Mouse (Mus musculus) midbrain, embryonic 16.5 days (tissue): Measurements from ENCODE around the gene Lmtk2. TPM values are rescaled to one million over a fixed set of nuclear protein-coding genes. Genes with fewer than 3 reads are reported as not detected.

ENCODE experiments used
- ATAC-seq: fragments of 200-750 bp; cut with Nextera tagmentation; 2 replicates; pipeline ENCODE4 v1.8.0; 2017; ENCODE audit warnings: moderate TSS enrichment
- H3K27ac ChIP-seq: fragments of 300-500 bp; sonication (generic); 2 replicates; pipeline ENCODE4 v1.5.1; 2014; ENCODE audit warnings: mild to moderate bottlenecking, low read length, mixed read lengths
- H3K27me3 ChIP-seq: fragments of 300-500 bp; sonication (generic); 2 replicates; pipeline ENCODE4 v1.6.1; 2014; ENCODE audit warnings: low read depth, low read length, mixed read lengths; ENCODE audit not compliant: control insufficient read depth, insufficient read depth
- H3K36me3 ChIP-seq: fragments of 300-500 bp; sonication (generic); 2 replicates; pipeline ENCODE4 v1.6.1; 2014; ENCODE audit warnings: mild to moderate bottlenecking, low read length, moderate library complexity, mixed read lengths; ENCODE audit not compliant: control insufficient read depth, insufficient read depth
- H3K4me1 ChIP-seq: fragments of 300-500 bp; sonication (generic); 2 replicates; pipeline ENCODE4 v1.6.1; 2014; ENCODE audit warnings: mild to moderate bottlenecking, low read length, mixed read lengths; ENCODE audit not compliant: control insufficient read depth, insufficient read depth
- H3K4me2 ChIP-seq: fragments of 300-500 bp; sonication (generic); 2 replicates; pipeline ENCODE4 v1.6.1; 2014; ENCODE audit warnings: mild to moderate bottlenecking, low read length, mixed read lengths
- H3K4me3 ChIP-seq: fragments of 300-500 bp; sonication (generic); 2 replicates; pipeline ENCODE4 v1.5.1; 2014; ENCODE audit warnings: low read depth, mild to moderate bottlenecking, low read length, moderate library complexity, mixed read lengths
- H3K9ac ChIP-seq: fragments of 300-500 bp; sonication (generic); 2 replicates; pipeline ENCODE4 v1.6.1; 2014; ENCODE audit warnings: low read depth, low read length, mixed read lengths
- H3K9me3 ChIP-seq: fragments of 300-500 bp; sonication (generic); replicated peaks from 2 replicates; pipeline ENCODE4 v1.6.1; 2014; ENCODE audit warnings: mild to moderate bottlenecking, low read length, mixed read lengths; ENCODE audit not compliant: control insufficient read depth, poor library complexity, severe bottlenecking
- WGBS: fragments of 180-500 bp; shearing (Covaris S2); extraction: QIAGEN DNeasy Blood & Tissue Kit; methylation state at CpG from one replicate; pipeline ENCODE4 v1.1.7; 2014; 5-methylcytosine and 5-hydroxymethylcytosine counted together
- polyA plus RNA-seq: library from polyadenylated mRNA; unstranded; fragments of >200 nt; fragmentation: Nextera tagmentation; extraction: Ambion mirVana; gene quantifications from 2 replicates; pipeline ENCODE4 v1.2.1, GENCODE M21; 2015

The Lmtk2 gene
- polyA plus RNA-seq, 1 experiment from 2014 or later = 9.0 TPM

DNA sequence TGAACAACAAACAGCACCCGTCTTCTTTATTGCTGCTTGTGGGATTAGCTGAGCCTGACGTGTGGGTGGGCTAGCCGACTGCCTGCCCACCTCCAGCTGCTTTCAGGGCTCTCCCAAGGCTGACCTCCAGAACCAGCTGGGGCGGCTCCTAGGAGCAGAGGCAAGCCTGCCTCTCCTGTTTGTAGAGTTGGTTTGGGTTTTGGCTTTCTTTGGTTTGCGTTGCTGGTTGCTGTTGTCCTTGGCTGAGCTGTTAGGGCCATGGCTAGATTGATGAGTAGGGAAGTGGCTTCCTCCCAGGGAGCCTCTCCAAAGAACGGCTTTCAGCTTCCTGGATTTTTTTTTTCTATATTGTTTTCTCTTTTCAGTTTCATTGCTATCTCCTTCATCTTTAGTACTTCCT, 78.0 kb downstream of the Lmtk2 start:
- WGBS = 57% methylated on average over 6 of the region's 6 CpGs
- no peaks in the 10 kb centered on the region for H3K4me1 ChIP-seq
- H3K4me3 ChIP-seq = no peak overlapping the region
- H3K9ac ChIP-seq = no peak overlapping the region
- peaks cover 28% of the 10 kb centered on the region for H3K36me3 ChIP-seq
- no peaks in the 10 kb centered on the region for H3K27me3 ChIP-seq
- no peak for ATAC-seq
- no peak overlapping the region for H3K4me2 ChIP-seq
- H3K27ac ChIP-seq = no peak overlapping the region
- H3K9me3 ChIP-seq = no peaks in the 10 kb centered on the region

GRCm38 (mm10) chr5:144181249-144181648, 81.0 kb downstream of the Lmtk2 start:
- no peak overlapping the region for H3K27ac ChIP-seq
- H3K4me3 ChIP-seq = no peak overlapping the region
- WGBS = 95% methylated on average over 7 of the region's 7 CpGs
- H3K27me3 ChIP-seq = no peaks in the 10 kb centered on the region
- H3K9me3 ChIP-seq = no peaks in the 10 kb centered on the region
- H3K9ac ChIP-seq = no peak overlapping the region
- ATAC-seq = no peak
- no peak overlapping the region for H3K4me2 ChIP-seq
- H3K36me3 ChIP-seq = peaks cover 16% of the 10 kb centered on the region
- H3K4me1 ChIP-seq = no peaks in the 10 kb centered on the region

DNA sequence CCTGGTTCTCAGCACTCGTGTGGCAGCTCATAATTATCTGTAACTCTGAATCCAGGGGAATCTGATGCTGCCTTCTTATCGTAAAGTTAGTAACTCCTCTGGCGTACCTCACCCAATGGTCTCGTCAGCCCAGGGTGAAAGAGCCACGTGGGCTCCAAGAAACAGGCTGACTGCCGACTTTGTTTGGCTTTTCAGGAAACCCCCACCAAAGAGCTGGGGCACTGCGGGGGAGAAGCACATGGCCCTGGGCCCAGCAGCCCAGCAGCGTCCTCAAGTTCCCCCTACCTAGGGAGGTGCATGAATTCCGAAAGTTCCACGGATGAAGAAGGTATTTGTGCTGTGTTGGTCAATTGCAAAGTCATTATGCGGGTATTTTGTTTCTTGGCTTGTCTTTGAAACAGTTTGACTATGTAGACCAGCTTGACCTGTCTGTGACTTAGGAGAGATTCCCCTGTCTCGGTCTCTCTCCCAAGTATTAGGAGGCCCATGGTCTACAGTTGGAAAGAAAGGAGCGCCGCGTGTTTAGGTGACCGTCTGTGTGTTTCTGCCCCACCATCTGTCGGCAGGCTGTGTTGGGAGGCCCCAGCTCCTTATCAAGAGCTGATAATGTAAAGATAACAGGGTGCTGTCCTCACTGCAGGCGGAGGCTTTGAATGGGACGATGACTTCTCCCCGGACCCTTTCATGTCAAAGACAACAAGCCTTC, 82.5 kb downstream of the Lmtk2 start:
- Histone ChIP-seq H3K36me3 (peaks cover 13% of the 10 kb centered on the region), H3K4me2 (no peak overlapping the region), H3K4me1 (no peaks in the 10 kb centered on the region), H3K4me3 (no peak overlapping the region), H3K9ac (no peak overlapping the region), H3K9me3 (no peaks in the 10 kb centered on the region), H3K27ac (no peak overlapping the region), H3K27me3 (no peaks in the 10 kb centered on the region)
- WGBS = 88% methylated on average over 20 of the region's 20 CpGs
- no peak for ATAC-seq

DNA sequence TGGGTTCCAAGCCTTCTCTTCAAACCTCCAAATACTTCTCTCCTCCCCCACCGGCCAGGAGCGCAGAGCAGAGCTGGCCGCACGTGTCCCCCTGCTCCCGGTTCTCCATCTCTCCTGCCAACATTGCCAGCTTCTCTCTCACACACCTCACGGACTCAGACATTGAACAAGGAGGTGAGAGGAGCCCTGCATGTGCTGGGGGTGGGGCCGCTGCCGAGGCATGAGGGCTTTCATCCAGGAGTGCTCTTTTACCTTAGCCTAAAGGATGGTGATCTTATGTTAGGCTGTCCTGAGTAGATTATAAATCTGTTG, 83.0 kb downstream of the Lmtk2 start:
- no peak for ATAC-seq

DNA sequence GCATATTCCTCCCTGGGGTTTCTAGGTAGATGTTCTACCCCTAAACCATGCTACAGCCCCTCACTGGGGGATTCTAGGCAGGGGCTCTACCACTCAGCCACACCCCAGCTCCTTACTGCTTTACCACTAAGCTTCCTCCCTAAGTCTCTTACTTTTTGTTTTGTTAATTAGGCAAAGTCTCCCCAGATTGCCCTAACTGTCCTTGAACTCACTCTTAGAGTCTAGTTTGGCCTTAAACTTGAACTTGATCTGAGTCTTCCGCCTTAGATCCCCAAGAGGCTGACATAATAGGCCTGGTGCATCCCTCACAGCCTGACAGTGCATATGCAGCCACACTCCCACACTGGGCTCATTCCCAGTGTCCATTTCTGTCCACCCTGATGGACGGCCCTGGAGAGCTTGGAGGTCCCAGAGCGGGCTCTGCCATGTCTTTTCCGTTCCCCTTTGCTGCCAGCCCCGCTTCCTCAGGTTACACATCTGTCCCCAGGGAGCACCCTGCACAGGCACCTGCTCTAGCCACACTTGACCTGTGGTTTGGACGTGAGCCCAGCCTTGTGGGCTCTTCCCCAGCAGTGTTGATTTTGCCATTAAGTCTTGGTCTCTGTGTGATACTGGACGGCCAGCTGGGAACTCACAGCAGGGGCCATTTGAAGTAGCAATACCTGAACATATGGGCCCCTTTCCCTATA, 83.6 kb downstream of the Lmtk2 start:
- Histone ChIP-seq H3K9me3 (no peaks in the 10 kb centered on the region), H3K4me3 (no peak overlapping the region), H3K4me1 (no peaks in the 10 kb centered on the region), H3K36me3 (peaks cover 13% of the 10 kb centered on the region), H3K9ac (no peak overlapping the region), H3K27me3 (no peaks in the 10 kb centered on the region), H3K4me2 (no peak overlapping the region), H3K27ac (no peak overlapping the region)
- ATAC-seq = no peak
- 83% methylated on average over 7 of the region's 7 CpGs for WGBS

More for the DNA sequence above, 83.0 kb downstream of the Lmtk2 start:
- WGBS = 89% methylated on average over 8 of the region's 8 CpGs
- no peaks in the 10 kb centered on the region for H3K9me3 ChIP-seq
- no peaks in the 10 kb centered on the region for H3K27me3 ChIP-seq
- H3K4me1 ChIP-seq = no peaks in the 10 kb centered on the region
- H3K4me2 ChIP-seq = no peak overlapping the region
- no peak overlapping the region for H3K9ac ChIP-seq
- peaks cover 13% of the 10 kb centered on the region for H3K36me3 ChIP-seq
- H3K4me3 ChIP-seq = no peak overlapping the region
- no peak overlapping the region for H3K27ac ChIP-seq

- ATAC-seq = no peak
- 92% methylated on average over 21 of the region's 21 CpGs for WGBS
These were observed 84.3 kb downstream of the Lmtk2 start for GRCm38 (mm10) chr5:144184350-144185045.

GRCm38 (mm10) chr5:144188422-144188821, 88.2 kb downstream of the Lmtk2 start:
- no peak overlapping the region for H3K27ac ChIP-seq
- no peak overlapping the region for H3K9ac ChIP-seq
- H3K36me3 ChIP-seq = peaks cover 13% of the 10 kb centered on the region
- H3K4me2 ChIP-seq = no peak overlapping the region
- H3K4me3 ChIP-seq = no peak overlapping the region
- WGBS = 82% methylated on average over 6 of the region's 6 CpGs
- H3K4me1 ChIP-seq = peaks cover 8% of the 10 kb centered on the region
- ATAC-seq = no peak
- H3K27me3 ChIP-seq = no peaks in the 10 kb centered on the region
- H3K9me3 ChIP-seq = no peaks in the 10 kb centered on the region

More at GRCm38 (mm10) chr5:144184350-144185045, 84.3 kb downstream of the Lmtk2 start:
- Histone ChIP-seq H3K4me3 (no peak overlapping the region), H3K9me3 (no peaks in the 10 kb centered on the region), H3K27ac (no peak overlapping the region), H3K27me3 (no peaks in the 10 kb centered on the region), H3K9ac (no peak overlapping the region), H3K4me1 (no peaks in the 10 kb centered on the region), H3K4me2 (no peak overlapping the region), H3K36me3 (peaks cover 13% of the 10 kb centered on the region)

- H3K9ac ChIP-seq = no peak overlapping the region
- no peak overlapping the region for H3K4me2 ChIP-seq
- peaks cover 13% of the 10 kb centered on the region for H3K36me3 ChIP-seq
- no peak for ATAC-seq
- no peaks in the 10 kb centered on the region for H3K27me3 ChIP-seq
- H3K4me3 ChIP-seq = no peak overlapping the region
- H3K27ac ChIP-seq = no peak overlapping the region
- H3K4me1 ChIP-seq = peaks cover 8% of the 10 kb centered on the region
- 75% methylated on average over 7 of the region's 7 CpGs for WGBS
- no peaks in the 10 kb centered on the region for H3K9me3 ChIP-seq
These were observed 89.1 kb downstream of the Lmtk2 start for GRCm38 (mm10) chr5:144189327-144189726.
